Mouse (Mus musculus) cerebellum, adult 2 months (tissue): ENCODE results near the gene Jam3.

Experiments
- CTCF ChIP-seq: fragments of 200-500 bp; IDR thresholded peaks from 2 replicates; pipeline ENCODE4 v1.5.1; 2011; ENCODE audit warnings: low read depth, mild to moderate bottlenecking, control low read depth, low read length, moderate library complexity, borderline replicate concordance; ENCODE audit not compliant: insufficient read depth
- POLR2A ChIP-seq: fragments of 200-500 bp; IDR thresholded peaks from 2 replicates; pipeline ENCODE4 v1.6.1; 2011; ENCODE audit warnings: low read length, control low read depth, borderline replicate concordance; ENCODE audit not compliant: insufficient read depth

GRCm38 (mm10) chr9:27111756-27112155 lies 43.5 kb downstream of the Jam3 start:
- no peak for TF ChIP-seq CTCF
- TF ChIP-seq POLR2A, result no peak
